Mouse (Mus musculus) central nervous system, embryonic 18 days (tissue): ENCODE results near the gene Smarcc2. TPM values are rescaled to one million over a fixed set of nuclear protein-coding genes. Genes with fewer than 3 reads are reported as not detected.

ENCODE experiments used
- polyA plus RNA-seq: library from polyadenylated mRNA; depleted of rRNA; stranded (reverse); fragments of >200 nt; gene quantifications from 2 replicates; pipeline ENCODE4 v1.2.3, GENCODE M21; 2012; rRNA removed

Gene Smarcc2
- polyA plus RNA-seq: 299 and 327 TPM in 2 replicates

GRCm38 (mm10) chr10:128458719-128459408 is at the start of gene Smarcc2:
TSS of gene Smarcc2 (plus strand) at chr10:128459248.

DNA sequence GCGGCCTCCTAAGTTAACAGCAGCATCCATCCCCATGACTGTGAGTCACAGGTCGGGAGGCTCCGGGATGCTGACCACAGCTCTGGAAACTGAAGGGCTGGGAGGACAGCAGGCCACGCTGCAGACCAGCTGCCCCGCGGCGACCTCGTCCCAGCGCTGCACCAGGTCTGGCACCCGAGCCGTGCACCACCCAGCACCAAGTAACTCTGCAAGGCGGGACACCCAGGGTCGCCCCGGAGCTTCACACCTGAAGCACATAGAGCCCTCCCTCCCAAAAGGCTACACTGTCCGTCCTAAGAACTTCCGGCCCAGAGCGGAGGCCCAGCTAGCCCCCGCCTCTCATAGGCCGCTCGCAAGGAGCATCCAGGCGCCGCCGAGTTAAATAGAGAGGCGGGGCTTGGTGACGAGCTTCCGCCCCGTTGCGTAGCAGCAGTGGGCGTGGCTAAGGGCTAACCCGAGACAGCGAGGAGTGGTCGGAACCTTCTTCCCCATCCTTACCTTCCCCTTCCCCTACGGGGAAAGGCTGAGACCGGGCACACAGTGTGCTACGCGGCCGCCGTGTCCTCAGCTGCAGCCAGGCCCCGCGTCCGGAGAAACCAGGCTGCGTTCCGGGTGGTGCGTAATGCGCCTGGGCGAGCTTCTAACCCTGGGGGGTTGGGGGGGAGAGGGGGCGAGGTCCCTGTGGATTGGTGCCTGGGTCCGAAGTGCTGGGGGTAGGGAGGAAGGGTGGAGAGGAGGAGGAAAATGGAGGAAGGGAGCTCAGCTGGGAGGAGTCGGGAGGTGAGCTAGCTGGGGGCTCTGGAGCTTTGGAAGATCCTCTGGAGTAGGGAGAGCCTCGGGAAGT is 47.6 kb upstream of the Smarcc2 start, which contains the start of the genes Nabp2 and Rnf41:
Gene Nabp2 (minus strand): TSS at position 282 of the 844 bp plus-strand sequence.
Gene Rnf41 (plus strand): TSS at position 447 of the 844 bp plus-strand sequence.

DNA sequence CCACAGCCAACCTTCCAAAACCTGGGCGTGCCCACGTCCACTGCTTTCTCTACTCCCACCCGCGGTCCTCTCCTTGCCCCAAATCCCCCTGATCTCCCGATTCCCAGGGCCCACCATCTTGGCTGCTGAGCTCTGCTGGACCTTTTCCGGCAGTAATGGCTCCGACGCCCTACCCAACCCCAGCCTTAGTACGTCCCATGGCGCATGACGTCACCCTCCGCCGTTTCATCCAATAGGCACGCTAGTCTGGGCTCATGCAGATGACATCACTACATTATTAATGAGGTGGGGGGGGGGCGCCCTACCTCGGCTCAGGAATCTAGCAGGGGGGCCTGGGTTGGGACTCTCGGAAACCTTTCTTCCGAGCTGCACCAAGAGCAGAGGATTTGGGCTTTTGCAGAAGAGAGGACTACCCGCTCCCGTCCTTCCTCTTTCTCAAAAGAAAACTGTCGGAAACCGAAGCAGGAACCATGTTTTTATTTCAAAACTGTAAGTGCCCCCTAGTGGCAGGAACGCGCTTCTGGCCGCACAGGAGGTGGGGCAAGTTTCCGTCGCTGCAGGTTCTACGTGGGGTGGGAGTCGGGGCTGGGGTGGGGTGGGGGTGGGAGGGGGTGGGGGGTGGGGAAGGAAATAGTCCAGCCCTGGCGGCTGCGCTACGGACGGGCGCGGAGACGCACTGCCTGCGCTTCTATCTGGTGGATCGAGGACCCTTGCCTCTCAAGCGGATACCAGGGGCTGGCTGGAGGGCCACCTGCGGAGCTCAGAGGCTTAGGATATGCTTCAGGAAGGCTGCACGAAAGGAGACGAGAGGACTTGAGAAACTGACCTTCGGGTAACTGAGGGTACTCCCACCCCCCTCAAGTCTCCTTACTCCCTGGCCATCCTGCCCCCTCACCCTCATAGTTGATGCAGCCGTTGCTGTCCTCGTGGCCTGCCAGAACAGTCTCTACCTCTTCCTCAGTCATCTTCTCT is 34.9 kb downstream of the Smarcc2 start, which contains the start of gene Myl6:
Gene Myl6 (minus strand): TSS at position 451 of the 972 bp plus-strand sequence.

GRCm38 (mm10) chr10:128498590-128498989 is 39.5 kb downstream of the Smarcc2 start, which contains the start of gene Myl6b:
TSS of gene Myl6b (minus strand) at chr10:128498685.

GRCm38 (mm10) chr10:128525671-128526308 is 66.7 kb downstream of the Smarcc2 start, which contains the start of gene Esyt1:
TSS of gene Esyt1 (minus strand) at chr10:128525871.

Other genes with a start within 250 kb of the Smarcc2 start
- 13.7 and 13.9 TPM in 2 replicates for gene Spryd4, start 247.4 kb upstream of the Smarcc2 start, polyA plus RNA-seq
- gene Mip, start 233.4 kb upstream of the Smarcc2 start, polyA plus RNA-seq: 0.05 and 0.11 TPM in 2 replicates
- gene Timeless, start 227.2 kb upstream of the Smarcc2 start, polyA plus RNA-seq: 8.5 and 8.8 TPM in 2 replicates
- 0.12 TPM in 2 replicates for gene Apon, start 205.2 kb upstream of the Smarcc2 start, polyA plus RNA-seq
- gene Apof, start 190.6 kb upstream of the Smarcc2 start, polyA plus RNA-seq: 0.12 and 0.17 TPM in 2 replicates
- gene Stat2, start 188.7 kb upstream of the Smarcc2 start, polyA plus RNA-seq: 33.4 and 33.7 TPM in 2 replicates
- 0.12 and 0.13 TPM in 2 replicates for gene Il23a, start 160.5 kb upstream of the Smarcc2 start, polyA plus RNA-seq
- gene Pan2, start 155.9 kb upstream of the Smarcc2 start, polyA plus RNA-seq: 30.4 and 30.5 TPM in 2 replicates
- 88.9 and 96.2 TPM in 2 replicates for gene Cnpy2, start 136.8 kb upstream of the Smarcc2 start, polyA plus RNA-seq
- 197 and 201 TPM in 2 replicates for gene Cs, start 121.5 kb upstream of the Smarcc2 start, polyA plus RNA-seq
- 86.2 and 87.5 TPM in 2 replicates for gene Coq10a, start 90.3 kb upstream of the Smarcc2 start, polyA plus RNA-seq
- 41.2 and 46.4 TPM in 2 replicates for gene Ankrd52, start 82.1 kb upstream of the Smarcc2 start, polyA plus RNA-seq
- gene Slc39a5, start 58.0 kb upstream of the Smarcc2 start, polyA plus RNA-seq: 0.53 and 0.54 TPM in 2 replicates
- 95.9 and 102 TPM in 2 replicates for gene Nabp2, start 47.8 kb upstream of the Smarcc2 start, polyA plus RNA-seq
- 84.4 and 89.6 TPM in 2 replicates for gene Rnf41, start 47.6 kb upstream of the Smarcc2 start, polyA plus RNA-seq
- gene Myl6, start 34.9 kb downstream of the Smarcc2 start, polyA plus RNA-seq: 1,229 and 1,412 TPM in 2 replicates
- 50.3 and 54.8 TPM in 2 replicates for gene Myl6b, start 39.4 kb downstream of the Smarcc2 start, polyA plus RNA-seq
- gene Esyt1, start 66.6 kb downstream of the Smarcc2 start, polyA plus RNA-seq: 12.2 and 13.9 TPM in 2 replicates
- gene Zc3h10, start 88.5 kb downstream of the Smarcc2 start, polyA plus RNA-seq: 16.5 and 17.2 TPM in 2 replicates
- 2,248 and 2,668 TPM in 2 replicates for gene Rpl41, start 90.1 kb downstream of the Smarcc2 start, polyA plus RNA-seq
- 131 and 136 TPM in 2 replicates for gene Pa2g4, start 106.7 kb downstream of the Smarcc2 start, polyA plus RNA-seq
- 1.5 and 1.7 TPM in 2 replicates for gene Erbb3, start 130.4 kb downstream of the Smarcc2 start, polyA plus RNA-seq
- 964 and 983 TPM in 2 replicates for gene Rps26, start 167.5 kb downstream of the Smarcc2 start, polyA plus RNA-seq
- 18.4 and 21.2 TPM in 2 replicates for gene Ikzf4, start 186.7 kb downstream of the Smarcc2 start, polyA plus RNA-seq
- gene Suox, start 214.8 kb downstream of the Smarcc2 start, polyA plus RNA-seq: 11.0 and 11.9 TPM in 2 replicates
- 116 and 119 TPM in 2 replicates for gene Rab5b, start 237.0 kb downstream of the Smarcc2 start, polyA plus RNA-seq
- gene Pmel, start 244.9 kb downstream of the Smarcc2 start, polyA plus RNA-seq: 0.27 and 0.47 TPM in 2 replicates
- 15.9 and 18.7 TPM in 2 replicates for gene Cdk2, start 245.8 kb downstream of the Smarcc2 start, polyA plus RNA-seq